Mouse (Mus musculus) kidney, embryonic 15.5 days (tissue): ENCODE results near the gene Fbxw26. TPM values are rescaled to one million over a fixed set of nuclear protein-coding genes. Genes with fewer than 3 reads are reported as not detected.
"Not testable (repeated sequence)": the region's sequence is repeated elsewhere in the genome, so short reads cannot be mapped to it uniquely, and the experiment has no call there.

ENCODE experiments used
- ATAC-seq: fragments of 200-750 bp; cut with Nextera tagmentation; replicated peaks from 2 replicates; pipeline ENCODE4 v1.8.0; 2017; ENCODE audit warnings: moderate TSS enrichment; ENCODE audit not compliant: low FRiP score
- H3K27ac ChIP-seq: fragments of 300-500 bp; sonication (generic); 2 replicates; pipeline ENCODE4 v1.5.1; 2015; ENCODE audit warnings: mild to moderate bottlenecking, inconsistent platforms
- H3K27me3 ChIP-seq: fragments of 300-500 bp; sonication (generic); 2 replicates; pipeline ENCODE4 v1.6.1; 2015; ENCODE audit warnings: inconsistent platforms
- H3K36me3 ChIP-seq: fragments of 300-500 bp; sonication (generic); 2 replicates; pipeline ENCODE4 v1.6.1; 2015; ENCODE audit warnings: inconsistent platforms
- H3K4me1 ChIP-seq: fragments of 300-500 bp; sonication (generic); 2 replicates; pipeline ENCODE4 v1.6.1; 2015; ENCODE audit warnings: inconsistent platforms
- H3K4me2 ChIP-seq: fragments of 300-500 bp; sonication (generic); 2 replicates; pipeline ENCODE4 v1.6.1; 2015; ENCODE audit warnings: moderate library complexity, mild to moderate bottlenecking, inconsistent platforms
- H3K4me3 ChIP-seq: fragments of 300-500 bp; sonication (generic); replicated peaks from 2 replicates; pipeline ENCODE4 v1.5.1; 2015; ENCODE audit warnings: mild to moderate bottlenecking, inconsistent platforms
- H3K9ac ChIP-seq: fragments of 300-500 bp; sonication (generic); 2 replicates; pipeline ENCODE4 v1.6.1; 2015; ENCODE audit warnings: mild to moderate bottlenecking, inconsistent platforms
- H3K9me3 ChIP-seq: fragments of 300-500 bp; sonication (generic); replicated peaks from 2 replicates; pipeline ENCODE4 v1.6.1; 2016; ENCODE audit warnings: inconsistent platforms
- WGBS: fragments of 180-500 bp; shearing (Covaris S2); methylation state at CpG from one replicate; pipeline ENCODE4 v1.1.7; 2015; ENCODE audit warnings: mixed read lengths; 5-methylcytosine and 5-hydroxymethylcytosine counted together
- polyA plus RNA-seq: library from polyadenylated mRNA; unstranded; fragments of >200 nt; fragmentation: Nextera tagmentation; extraction: Ambion mirVana; gene quantifications from 2 replicates; pipeline ENCODE4 v1.2.1, GENCODE M21; 2015

Fbxw26 gene
- polyA plus RNA-seq: not detected in 2 replicates

DNA sequence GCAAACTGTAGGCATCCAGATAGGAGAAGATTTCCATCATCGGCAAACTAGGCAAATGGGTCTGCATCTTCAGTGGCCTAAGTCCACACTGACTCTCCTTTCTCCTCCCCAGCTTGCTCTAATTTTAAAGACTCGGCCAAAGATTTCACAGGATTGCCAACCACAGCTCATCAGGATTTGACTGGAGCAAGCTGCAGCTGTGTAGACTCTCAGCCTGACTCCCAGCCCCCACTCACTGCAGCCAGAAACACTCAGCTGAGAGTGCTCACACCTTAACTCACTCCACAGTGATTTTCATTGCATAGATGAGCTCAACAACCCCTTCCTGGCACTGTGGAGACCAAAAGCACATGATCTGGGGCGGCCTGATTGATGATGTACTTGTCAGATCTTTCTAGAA, at the start of gene Fbxw26:
TSS of gene Fbxw26 (minus strand) at position 101 of the 400 bp plus-strand sequence.
- not testable (repeated sequence) for H3K4me1 ChIP-seq, H3K36me3 ChIP-seq, H3K27ac ChIP-seq, H3K9me3 ChIP-seq, ATAC-seq, H3K4me2 ChIP-seq, H3K27me3 ChIP-seq, H3K9ac ChIP-seq, H3K4me3 ChIP-seq
- 91% methylated on average over 3 of the region's 3 CpGs for WGBS

DNA sequence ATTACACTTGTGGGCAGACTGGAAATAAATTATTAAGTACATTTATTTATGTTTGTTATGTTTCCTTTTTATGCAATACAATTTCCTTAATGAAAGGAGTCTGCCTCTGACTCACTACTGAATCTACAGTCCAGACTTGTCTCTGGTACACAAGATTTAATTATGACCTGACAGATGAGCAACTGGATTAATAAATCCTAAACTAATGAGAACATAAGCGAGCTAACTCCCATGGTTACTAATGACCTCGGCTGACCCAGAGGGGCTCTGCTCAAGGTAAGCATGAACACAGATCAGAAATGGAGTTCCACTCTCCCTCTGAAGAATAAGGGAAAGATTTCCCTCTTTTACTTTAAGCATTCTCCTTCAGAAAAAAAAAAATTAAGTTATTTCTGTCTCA, 49.3 kb upstream of the Fbxw26 start:
- H3K4me2 ChIP-seq: no peak overlapping the region
- H3K36me3 ChIP-seq: no peaks in the 10 kb centered on the region
- H3K27ac ChIP-seq: no peak overlapping the region
- no peak for ATAC-seq
- WGBS: 54% methylated on average over 2 of the region's 2 CpGs
- no peaks in the 10 kb centered on the region for H3K4me1 ChIP-seq
- H3K9me3 ChIP-seq: no peaks in the 10 kb centered on the region
- no peaks in the 10 kb centered on the region for H3K27me3 ChIP-seq
- no peak overlapping the region for H3K9ac ChIP-seq
- H3K4me3 ChIP-seq: no peak overlapping the region

DNA sequence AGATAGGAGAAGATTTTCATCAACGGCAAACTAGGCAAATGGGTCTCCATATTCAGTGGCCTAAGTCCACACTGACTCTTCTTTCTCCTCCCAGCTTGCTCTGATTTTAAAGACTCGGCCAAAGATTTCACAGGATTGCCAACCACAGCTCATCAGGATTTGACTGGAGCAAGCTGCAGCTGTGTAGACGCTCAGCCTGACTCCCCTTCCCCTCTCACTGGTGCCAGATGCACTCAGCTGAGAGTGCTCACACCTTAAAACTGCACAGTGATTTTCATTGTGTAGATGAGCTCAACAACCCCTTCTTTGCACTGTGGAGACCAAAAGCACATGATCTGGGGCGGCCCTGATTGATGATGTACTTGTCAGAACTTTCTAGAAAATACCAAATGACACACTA, 44.7 kb upstream of the Fbxw26 start, which contains the start of gene Fbxw27:
TSS of gene Fbxw27 (minus strand) at position 101 of the 400 bp plus-strand sequence.
- WGBS: 87% methylated on average over 4 of the region's 4 CpGs
- H3K4me3 ChIP-seq, H3K4me2 ChIP-seq, H3K27me3 ChIP-seq, H3K4me1 ChIP-seq, ATAC-seq, H3K9ac ChIP-seq, H3K9me3 ChIP-seq, H3K36me3 ChIP-seq, H3K27ac ChIP-seq: not testable (repeated sequence)

DNA sequence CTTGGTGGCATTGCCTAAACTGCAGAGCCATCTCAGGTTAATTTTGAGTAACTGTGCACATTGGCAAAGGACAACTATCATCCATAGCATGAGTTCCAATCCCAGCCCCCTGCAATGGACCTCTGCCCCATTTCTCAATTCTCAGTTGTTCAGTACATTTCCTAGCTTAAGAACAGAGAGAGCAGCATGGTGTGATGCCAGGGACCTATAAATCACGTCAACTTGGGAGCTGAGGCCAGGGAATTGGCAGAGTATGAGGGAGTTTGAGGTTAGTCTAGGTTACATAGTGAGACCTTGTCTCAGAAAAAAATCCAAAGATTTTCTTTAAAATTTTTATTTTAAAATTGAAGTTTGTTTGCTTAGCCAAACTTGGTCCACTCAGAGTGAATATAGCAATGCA, 21.0 kb upstream of the Fbxw26 start:
- 74% methylated on average over 1 of the region's 1 CpGs for WGBS
- H3K27ac ChIP-seq, H3K9me3 ChIP-seq, H3K9ac ChIP-seq, H3K4me2 ChIP-seq, ATAC-seq, H3K27me3 ChIP-seq, H3K36me3 ChIP-seq, H3K4me1 ChIP-seq, H3K4me3 ChIP-seq: not testable (repeated sequence)

DNA sequence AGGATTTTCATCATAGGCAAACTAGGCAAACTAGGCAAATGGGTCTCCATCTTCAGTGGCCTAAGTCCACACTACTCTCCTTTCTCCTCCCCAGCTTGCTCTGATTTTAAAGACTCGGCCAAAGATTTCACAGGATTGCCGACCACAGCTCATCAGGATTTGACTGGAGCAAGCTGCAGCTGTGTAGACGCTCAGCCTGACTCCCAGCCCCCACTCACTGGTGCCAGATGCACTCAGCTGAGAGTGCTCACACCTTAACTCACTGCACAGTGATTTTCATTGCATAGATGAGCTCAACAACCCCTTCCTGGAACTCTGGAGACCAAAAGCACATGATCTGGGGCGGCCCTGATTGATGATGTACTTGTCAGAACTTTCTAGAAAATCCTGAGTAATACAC, 43.3 kb downstream of the Fbxw26 start, which contains the start of gene Fbxw18:
TSS of gene Fbxw18 (minus strand) at position 101 of the 400 bp plus-strand sequence.
- H3K9me3 ChIP-seq: not testable (repeated sequence)

DNA sequence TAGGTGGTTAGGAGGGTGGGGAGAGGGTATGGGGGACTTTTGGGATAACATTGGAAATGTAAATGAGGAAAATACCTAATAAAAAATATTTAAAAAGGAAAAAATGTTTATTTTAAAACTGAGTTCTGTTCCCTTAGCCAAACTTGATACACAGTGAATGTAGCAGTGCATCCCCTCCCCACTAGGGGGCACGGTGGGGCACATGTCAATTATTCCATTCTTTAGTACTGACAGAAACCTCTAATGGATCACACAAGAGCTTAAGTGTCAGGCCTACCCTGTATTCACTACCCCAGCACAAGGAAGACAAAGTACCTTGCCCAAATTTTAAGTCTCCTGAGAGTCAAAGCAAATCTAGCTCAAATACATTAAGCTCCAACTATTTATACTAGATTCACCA, 60.6 kb downstream of the Fbxw26 start:
- Histone ChIP-seq H3K36me3 (no peaks in the 10 kb centered on the region), H3K9me3 (no peaks in the 10 kb centered on the region), H3K9ac (no peak overlapping the region), H3K27me3 (no peaks in the 10 kb centered on the region), H3K27ac (no peak overlapping the region), H3K4me1 (no peaks in the 10 kb centered on the region), H3K4me2 (no peak overlapping the region), H3K4me3 (no peak overlapping the region)
- WGBS: 9% methylated on average over 1 of the region's 1 CpGs
- no peak for ATAC-seq

More for the DNA sequence above, 43.3 kb downstream of the Fbxw26 start, which contains the start of gene Fbxw18:
- H3K4me3 ChIP-seq, ATAC-seq, H3K4me2 ChIP-seq, H3K27ac ChIP-seq, H3K36me3 ChIP-seq, H3K9ac ChIP-seq, H3K4me1 ChIP-seq, H3K27me3 ChIP-seq: not testable (repeated sequence)
- WGBS: 78% methylated on average over 4 of the region's 4 CpGs

Other genes starting within 250 kb of the Fbxw26 start
- gene Fbxw15, start 177.8 kb downstream of the Fbxw26 start, polyA plus RNA-seq: 0.93 and 0.96 TPM in 2 replicates
- gene Fbxw24, start 120.0 kb downstream of the Fbxw26 start, polyA plus RNA-seq: 0.32 and 0.44 TPM in 2 replicates
- 0.10 and 0.21 TPM in 2 replicates for gene Fbxw25, start 81.4 kb downstream of the Fbxw26 start, polyA plus RNA-seq
- gene Fbxw18, start 43.4 kb downstream of the Fbxw26 start, polyA plus RNA-seq: 0.10 TPM in 1 of 2 replicates, not detected in the other
- not detected in 2 replicates for gene Fbxw27, start 44.6 kb upstream of the Fbxw26 start, polyA plus RNA-seq
- 14.2 and 14.3 TPM in 2 replicates for gene Spink8, start 66.2 kb upstream of the Fbxw26 start, polyA plus RNA-seq
- 70.2 and 78.4 TPM in 2 replicates for gene Nme6, start 86.7 kb upstream of the Fbxw26 start, polyA plus RNA-seq
- 3.1 and 4.5 TPM in 2 replicates for gene Camp, start 103.5 kb upstream of the Fbxw26 start, polyA plus RNA-seq
- 26.3 and 29.5 TPM in 2 replicates for gene Cdc25a, start 129.5 kb upstream of the Fbxw26 start, polyA plus RNA-seq
- 56.2 and 62.0 TPM in 2 replicates for gene Map4, start 185.4 kb upstream of the Fbxw26 start, polyA plus RNA-seq